Mouse (Mus musculus) cerebellum, adult 2 months (tissue): ENCODE measurements at regions not wholly inside any gene's neighbourhood (a gene's known extent, or its start where the extent isn't known, plus 50 kb on each side); places are given as distances from the start of the nearest gene placed in this dataset.

ENCODE experiments used
- CTCF ChIP-seq: fragments of 200-500 bp; IDR thresholded peaks from 2 replicates; pipeline ENCODE4 v1.5.1; 2011; ENCODE audit warnings: low read depth, mild to moderate bottlenecking, control low read depth, low read length, moderate library complexity, borderline replicate concordance; ENCODE audit not compliant: insufficient read depth
- POLR2A ChIP-seq: fragments of 200-500 bp; IDR thresholded peaks from 2 replicates; pipeline ENCODE4 v1.6.1; 2011; ENCODE audit warnings: low read length, control low read depth, borderline replicate concordance; ENCODE audit not compliant: insufficient read depth

DNA sequence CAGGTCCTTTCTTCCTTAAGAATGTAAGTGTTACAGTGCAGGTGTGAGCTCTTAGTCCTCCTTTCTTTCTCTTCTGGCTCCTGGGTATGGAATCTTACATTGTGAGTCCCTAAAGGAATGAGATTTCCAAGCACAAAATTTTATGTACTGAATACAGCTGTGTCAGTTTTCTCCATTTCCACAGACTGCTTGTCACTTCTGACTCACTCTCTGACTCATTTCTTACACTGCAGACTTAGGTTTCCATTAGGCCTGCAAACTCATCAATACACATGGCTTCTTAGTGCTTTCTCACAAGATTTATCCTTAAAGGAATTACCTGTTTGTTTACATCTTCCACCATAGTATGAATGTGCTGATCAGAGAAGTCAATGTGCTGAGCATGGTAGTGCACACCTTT is 1826.1 kb upstream of the Sel1l start:
- TF ChIP-seq CTCF (no peak), POLR2A (no peak)
